Mouse (Mus musculus) lung, adult 2 months (tissue): ENCODE data around the gene Fancd2os. TPM values are rescaled to one million over a fixed set of nuclear protein-coding genes. Genes with fewer than 3 reads are reported as not detected.

Source experiments
- DNase-seq: peaks from one replicate; pipeline ENCODE4 v3.0.0; 2022
- H3K4me1 ChIP-seq: fragments of 200-500 bp; 2 replicates; pipeline ENCODE4 v1.6.1; 2011; ENCODE audit warnings: low read length; ENCODE audit not compliant: control insufficient read depth, insufficient read depth
- H3K4me3 ChIP-seq: fragments of 200-500 bp; replicated peaks from 2 replicates; pipeline ENCODE3; 2011; ENCODE audit warnings: low read depth, mild to moderate bottlenecking, control low read depth, low read length; ENCODE audit errors: extremely low read depth
- CTCF ChIP-seq: fragments of 200-500 bp; IDR thresholded peaks from 2 replicates; pipeline ENCODE4 v1.5.1; 2011; ENCODE audit warnings: mild to moderate bottlenecking, low read length, control low read depth; ENCODE audit not compliant: insufficient read depth
- POLR2A ChIP-seq: fragments of 200-500 bp; IDR thresholded peaks from 2 replicates; pipeline ENCODE4 v1.6.1; 2011; ENCODE audit warnings: low read depth, mild to moderate bottlenecking, control low read depth, low read length, borderline replicate concordance; ENCODE audit errors: extremely low read depth
- WGBS: fragments of 180-500 bp; shearing (Covaris S2); methylation state at CpG from one replicate; pipeline ENCODE4 v1.1.7; 2018; 5-methylcytosine and 5-hydroxymethylcytosine counted together
- polyA plus RNA-seq: library from polyadenylated mRNA; depleted of rRNA; stranded (reverse); fragments of >200 nt; gene quantifications from 2 replicates; pipeline ENCODE4 v1.2.3, GENCODE M21; 2012; rRNA removed

Gene Fancd2os
- not detected in 2 replicates for polyA plus RNA-seq

DNA sequence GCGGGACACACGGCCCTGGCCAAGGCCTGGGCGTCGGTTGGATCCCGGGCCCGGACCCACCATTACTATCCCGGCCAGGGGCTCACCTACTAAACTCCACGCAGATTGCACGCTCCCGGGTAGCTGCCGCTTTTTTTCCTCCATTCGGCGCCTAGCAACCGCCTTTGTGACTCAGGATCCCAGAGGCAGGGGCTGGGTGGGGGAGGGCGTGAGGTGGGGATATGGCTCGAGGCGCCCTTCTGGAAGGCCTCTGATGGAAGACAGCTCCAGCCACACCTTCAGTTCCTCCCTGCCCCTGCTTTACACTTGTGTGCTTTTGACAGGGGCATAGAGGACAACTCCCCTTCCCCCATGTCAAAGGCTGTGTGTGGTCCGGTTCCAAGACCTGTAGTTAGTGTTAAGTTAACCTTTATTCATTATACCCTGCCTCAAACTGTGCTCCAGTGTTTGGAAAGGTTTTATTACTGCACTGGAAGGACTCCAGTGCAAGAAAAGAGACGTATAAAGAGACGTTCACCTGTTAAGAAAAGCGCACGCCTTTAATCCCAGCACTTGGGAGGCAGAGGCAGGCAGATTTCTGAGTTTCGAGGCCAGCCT, at the start of gene Fancd2os:
Gene Fancd2os (minus strand): TSS at position 173 of the 597 bp plus-strand sequence.
- no peak for DNase-seq

DNA sequence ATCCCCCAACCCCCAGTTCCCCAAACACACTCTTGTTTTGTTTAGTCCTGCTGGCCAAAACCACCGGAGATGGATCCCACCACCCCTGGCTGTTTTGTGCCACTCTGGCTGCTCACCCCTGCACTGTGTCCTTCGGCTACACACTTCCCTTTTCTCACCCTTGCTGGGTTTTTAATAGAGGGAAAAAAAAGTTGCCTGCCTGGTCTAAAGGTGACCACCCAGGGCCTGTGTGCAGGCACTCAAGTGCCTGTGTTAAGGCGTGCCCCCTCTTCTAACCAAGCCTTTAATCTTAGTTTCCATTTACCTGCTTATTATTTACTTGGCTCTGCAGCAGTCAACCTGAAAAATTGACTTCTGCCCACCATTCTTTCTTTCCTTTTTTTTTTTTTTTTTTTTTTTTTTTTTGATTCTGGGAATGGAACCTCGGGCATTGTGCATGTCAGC, 49.7 kb upstream of the Fancd2os start:
- Histone ChIP-seq H3K4me1 (peaks cover 2% of the 10 kb centered on the region; the same call in 1 of the 2 replicates), H3K4me3 (no peak overlapping the region)
- TF ChIP-seq POLR2A (no peak), CTCF (no peak)
- no peak for DNase-seq
- WGBS, result 49% methylated on average over 4 of the region's 4 CpGs

More for the DNA sequence above, at the start of gene Fancd2os:
- WGBS, result 59% methylated on average over 23 of the region's 23 CpGs
- Histone ChIP-seq H3K4me3 (no peak within 1 kb of the TSS), H3K4me1 (no peaks in the 10 kb centered on the region)
- TF ChIP-seq CTCF, result no peak
- TF ChIP-seq POLR2A, result no peak

DNA sequence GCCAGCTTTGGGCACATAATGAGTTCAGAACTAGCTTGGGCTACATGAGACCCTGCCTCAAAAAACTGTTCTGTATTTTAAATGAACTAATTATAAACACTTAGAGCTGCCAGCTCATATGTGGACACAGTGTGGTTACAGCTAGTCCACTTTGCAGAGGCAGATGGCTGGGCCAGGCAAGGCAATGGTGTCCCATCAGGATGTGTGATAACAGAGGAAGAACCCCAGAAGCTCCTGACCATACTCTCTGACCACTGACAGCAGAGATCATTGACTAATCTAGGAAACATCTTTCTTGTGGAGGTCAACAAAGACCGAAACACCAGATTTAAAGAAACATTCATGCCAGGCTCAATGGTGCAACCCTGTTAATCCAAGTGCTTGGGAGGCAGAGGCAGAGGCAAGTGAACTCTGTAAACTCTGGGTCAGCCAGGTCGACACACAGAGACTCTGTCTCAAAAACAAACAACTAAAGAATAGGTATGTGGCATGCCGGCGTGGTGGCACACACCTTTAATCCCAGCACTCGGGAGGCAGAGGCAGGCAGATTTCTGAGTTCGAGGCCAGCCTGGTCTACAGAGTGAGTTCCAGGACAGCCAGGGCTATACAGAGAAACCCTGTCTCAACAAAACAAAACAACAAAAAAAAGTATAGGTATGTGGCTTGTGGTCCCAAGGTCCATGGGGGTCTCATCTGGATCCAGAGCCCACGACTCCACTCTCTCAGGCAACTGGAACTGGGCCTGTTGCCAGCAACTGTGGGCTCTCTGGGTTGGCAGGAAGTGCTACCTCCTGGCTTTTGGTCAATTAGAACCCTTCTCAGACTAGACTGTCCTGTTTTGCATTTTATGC, 49.1 kb upstream of the Fancd2os start:
- WGBS, result 74% methylated on average over 7 of the region's 7 CpGs
- DNase-seq, result no peak
- Histone ChIP-seq H3K4me1 (peaks cover 2% of the 10 kb centered on the region), H3K4me3 (no peak overlapping the region)
- TF ChIP-seq POLR2A (no peak), CTCF (no peak)

DNA sequence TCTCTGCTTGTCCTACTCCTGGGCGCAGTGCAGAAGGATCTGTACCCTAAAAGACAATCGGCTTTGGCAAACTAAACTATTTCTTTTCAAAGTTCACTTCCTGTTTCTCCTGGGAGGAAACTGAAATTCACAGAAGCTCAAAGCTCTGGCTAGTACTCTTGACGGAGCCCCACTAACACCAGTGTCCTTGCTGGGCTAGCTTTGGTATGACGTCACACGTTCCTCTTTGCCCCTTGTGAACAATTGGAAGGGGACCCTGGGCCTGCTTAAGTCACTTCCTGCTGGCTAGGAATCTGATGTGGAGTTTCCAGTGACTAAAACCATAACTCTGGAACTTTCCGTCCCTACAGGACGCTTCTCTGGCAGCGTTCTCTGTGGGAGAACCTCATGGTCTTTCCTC, 44.3 kb upstream of the Fancd2os start:
- 37% methylated on average over 8 of the region's 8 CpGs for WGBS
- H3K4me1 ChIP-seq, result peaks cover 5% of the 10 kb centered on the region
- DNase-seq, result no peak

DNA sequence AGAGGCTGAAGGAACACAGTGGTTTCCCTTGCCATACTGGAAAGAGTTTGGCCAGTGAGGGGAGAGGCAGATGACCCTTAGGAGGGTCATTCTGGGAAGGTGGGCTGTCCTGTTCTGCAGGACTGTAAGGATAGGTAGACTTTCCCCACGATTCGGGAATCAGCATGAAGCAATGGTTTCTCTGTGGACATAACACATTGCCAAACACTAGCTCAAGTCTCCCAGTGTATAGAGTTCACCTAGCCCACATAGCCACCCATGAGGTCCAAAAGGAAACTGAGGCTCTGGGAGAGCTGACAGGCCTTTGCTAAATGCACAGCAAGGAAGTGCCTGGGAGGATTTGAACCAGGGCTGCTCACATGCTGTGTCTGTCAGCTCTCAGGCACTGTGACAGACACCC, 43.5 kb upstream of the Fancd2os start:
- TF ChIP-seq POLR2A, result no peak
- no peak for TF ChIP-seq CTCF
- Histone ChIP-seq H3K4me1 (peaks cover 5% of the 10 kb centered on the region), H3K4me3 (no peak overlapping the region)
- no peak for DNase-seq
- WGBS, result 82% methylated on average over 2 of the region's 2 CpGs

More for the DNA sequence above, 44.3 kb upstream of the Fancd2os start:
- H3K4me3 ChIP-seq, result no peak overlapping the region
- TF ChIP-seq POLR2A (0 out of 2 replicates have a peak, but pooled peaks have one; percentile 28), CTCF (no peak)

DNA sequence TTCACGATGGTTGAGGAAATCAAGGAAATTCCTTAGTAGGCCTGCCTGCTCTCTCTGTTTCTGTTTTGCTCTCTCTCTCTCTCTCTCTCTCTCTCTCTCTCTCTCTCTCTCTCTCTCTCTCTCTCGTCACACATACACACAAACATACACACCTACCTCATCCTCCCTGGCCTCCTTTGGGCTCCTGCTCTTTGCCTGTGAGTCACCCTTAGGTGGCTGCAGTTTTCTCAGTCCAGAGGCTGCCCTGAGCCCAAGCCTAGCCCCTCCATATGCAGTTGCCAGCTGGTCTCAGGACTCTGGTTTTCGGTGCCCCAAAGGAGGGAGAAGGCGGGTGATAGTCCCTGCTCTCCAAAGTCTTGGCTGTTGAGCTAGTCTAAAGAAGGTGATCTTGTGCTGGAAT, 42.5 kb upstream of the Fancd2os start:
- DNase-seq, result no peak
- Histone ChIP-seq H3K4me3 (no peak overlapping the region), H3K4me1 (peaks cover 5% of the 10 kb centered on the region)
- TF ChIP-seq CTCF, result no peak
- TF ChIP-seq POLR2A, result no peak
- WGBS, result 67% methylated on average over 4 of the region's 4 CpGs

DNA sequence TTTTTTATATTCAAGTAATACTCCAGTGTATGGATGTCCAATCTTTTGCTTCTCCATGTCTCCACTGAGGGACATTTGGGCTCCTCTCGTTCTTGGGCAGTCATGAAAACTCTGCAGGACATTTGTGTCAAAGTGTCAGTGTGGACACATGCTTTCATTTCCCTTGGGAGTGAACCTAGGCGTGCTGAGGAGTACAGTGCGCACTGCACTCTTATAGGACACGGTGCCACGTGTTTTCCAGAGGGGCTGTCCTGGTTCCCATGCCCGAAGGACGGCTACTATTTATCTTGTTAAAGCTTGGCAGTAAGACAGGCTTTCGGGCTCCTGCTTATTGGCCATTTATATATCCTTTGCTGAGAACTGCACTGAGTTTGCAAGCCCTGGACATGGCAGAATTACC, 42.1 kb upstream of the Fancd2os start:
- WGBS, result 78% methylated on average over 8 of the region's 8 CpGs
- TF ChIP-seq CTCF (no peak), POLR2A (no peak)
- H3K4me1 ChIP-seq, result peaks cover 5% of the 10 kb centered on the region

DNA sequence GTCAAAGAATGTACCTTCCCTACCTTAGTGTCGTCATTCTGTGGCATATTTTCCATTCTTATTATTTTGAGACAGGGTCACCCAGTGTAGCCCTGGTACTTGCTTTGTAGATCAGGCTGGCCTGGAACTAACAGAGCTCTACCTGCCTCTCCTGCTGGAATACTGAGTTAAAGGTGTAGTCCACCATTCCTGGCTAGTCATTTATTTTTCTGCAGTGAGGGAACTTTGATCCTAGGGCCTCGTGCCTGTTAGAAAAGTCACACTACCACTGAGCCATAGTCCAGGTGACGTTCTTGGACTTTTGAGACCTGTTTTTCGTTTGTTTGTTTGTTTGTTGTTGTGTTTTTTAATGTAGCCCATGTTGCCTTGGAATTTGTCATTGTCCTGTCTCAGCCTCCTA, 38.7 kb upstream of the Fancd2os start:
- no peak overlapping the region for H3K4me3 ChIP-seq
- H3K4me1 ChIP-seq, result peaks cover 3% of the 10 kb centered on the region; the same call in 1 of the 2 replicates
- TF ChIP-seq POLR2A (no peak), CTCF (no peak)
- 73% methylated on average over 4 of the region's 4 CpGs for WGBS
- DNase-seq, result no peak

More for the DNA sequence above, 42.1 kb upstream of the Fancd2os start:
- H3K4me3 ChIP-seq, result no peak overlapping the region
- DNase-seq, result no peak

DNA sequence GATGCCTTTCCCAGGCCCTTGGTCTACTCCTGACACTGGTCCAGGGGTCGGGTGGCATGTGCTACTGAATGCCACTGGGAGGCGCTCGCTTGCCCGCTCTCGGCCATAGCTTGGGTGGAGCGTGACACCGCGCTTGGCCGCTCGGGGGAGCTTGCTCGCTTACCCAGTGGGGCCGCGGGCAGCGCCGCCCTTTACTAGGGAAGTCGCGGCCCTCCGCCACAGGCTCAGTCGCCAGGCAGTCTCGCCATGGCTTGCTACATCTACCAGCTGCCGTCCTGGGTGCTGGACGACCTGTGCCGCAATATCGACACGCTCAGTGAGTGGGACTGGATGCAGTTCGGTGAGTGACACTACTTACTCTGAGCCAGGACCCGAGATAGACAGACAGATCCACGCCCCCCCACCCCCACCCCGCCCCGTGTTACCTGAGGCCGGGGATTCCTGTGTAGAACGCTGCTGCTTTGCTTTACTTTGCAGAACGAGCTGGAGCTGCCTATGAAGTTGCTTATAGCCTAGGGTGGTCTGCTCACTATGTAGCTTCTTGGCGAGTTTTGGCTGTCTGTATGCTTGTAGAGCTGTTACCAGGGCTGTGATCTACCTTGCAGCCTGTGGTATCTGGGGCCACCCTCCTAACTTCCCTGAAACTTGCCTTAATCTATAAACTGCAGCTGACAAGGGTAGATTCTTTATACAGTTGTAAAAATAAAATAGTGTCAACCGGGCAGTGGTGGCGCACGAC, 38.0 kb upstream of the Fancd2os start, which contains the start of gene Irak2:
Gene Irak2 (plus strand): TSS at position 166 of the 739 bp plus-strand sequence.
- Histone ChIP-seq H3K4me3 (peak within 1 kb of the TSS; percentile 99), H3K4me1 (peaks cover 3% of the 10 kb centered on the region; the same call in 1 of the 2 replicates)
- peak; percentile 94 for DNase-seq
- WGBS, result 7% methylated on average over 37 of the region's 37 CpGs
- peak; percentile 97 for TF ChIP-seq POLR2A
- peak; percentile 82 for TF ChIP-seq CTCF
